Mouse (Mus musculus) liver, embryonic 14 days (tissue): Measurements from ENCODE around the gene Gm2237. TPM values are rescaled to one million over a fixed set of nuclear protein-coding genes. Genes with fewer than 3 reads are reported as not detected.

Experiments
- polyA plus RNA-seq: library from polyadenylated mRNA; depleted of rRNA; stranded (reverse); fragments of >200 nt; gene quantifications from 2 replicates; pipeline ENCODE4 v1.2.3, GENCODE M21; 2012; rRNA removed

Gm2237 gene
- polyA plus RNA-seq: 0.35 and 0.38 TPM in 2 replicates

GRCm38 (mm10) chr14:19584804-19585667 lies at the start of gene Gm2237:
Gene Gm2237 (minus strand): TSS chr14:19585135.

DNA sequence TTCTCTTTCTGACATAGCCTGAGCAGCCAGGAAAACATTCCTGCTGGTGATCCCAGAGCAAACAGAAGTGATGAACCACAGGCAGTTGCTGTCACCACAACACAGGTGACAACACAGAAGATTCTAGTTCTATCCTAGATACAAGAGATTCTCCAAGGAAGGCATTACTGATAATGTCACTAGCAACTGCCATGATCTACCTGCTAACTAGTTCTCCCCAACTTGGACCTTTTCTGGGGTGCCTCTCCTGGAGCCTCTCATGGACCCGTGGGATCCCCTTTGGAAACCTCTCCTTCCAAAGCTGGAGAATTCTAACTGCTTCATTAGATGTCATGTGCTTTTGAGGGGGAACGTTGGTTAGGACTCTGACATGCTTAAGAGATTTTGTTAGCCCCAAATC lies 17.5 kb upstream of the Gm2237 start, which contains the start of gene Gm5458:
Gm5458 (minus strand) TSS at position 101 of the 400 bp plus-strand sequence.

GRCm38 (mm10) chr14:19549863-19550262 lies 35.1 kb downstream of the Gm2237 start, which contains the start of gene Gm2244:
Gene Gm2244 (minus strand): TSS chr14:19549963.

Other genes starting within 250 kb of the Gm2237 start
- gene Gm21738, start 166.2 kb downstream of the Gm2237 start, polyA plus RNA-seq: not detected in 2 replicates
- gene Gm2244, start 35.2 kb downstream of the Gm2237 start, polyA plus RNA-seq: not detected in 2 replicates
- not detected in 2 replicates for gene Gm5458, start 17.4 kb upstream of the Gm2237 start, polyA plus RNA-seq
- gene Nid2, start 166.1 kb upstream of the Gm2237 start, polyA plus RNA-seq: 6.8 and 7.3 TPM in 2 replicates
- gene Rtraf, start 238.7 kb upstream of the Gm2237 start, polyA plus RNA-seq: 47.8 and 48.5 TPM in 2 replicates